Mouse (Mus musculus) Muller cell, postnatal 12 days (primary cell): ENCODE results near the gene Golph3.

Experiments used
- DNase-seq: peaks from one replicate; pipeline ENCODE4 v3.0.0-alpha.2; 2015; ENCODE audit errors: inconsistent ontology term

Golph3 gene

DNA sequence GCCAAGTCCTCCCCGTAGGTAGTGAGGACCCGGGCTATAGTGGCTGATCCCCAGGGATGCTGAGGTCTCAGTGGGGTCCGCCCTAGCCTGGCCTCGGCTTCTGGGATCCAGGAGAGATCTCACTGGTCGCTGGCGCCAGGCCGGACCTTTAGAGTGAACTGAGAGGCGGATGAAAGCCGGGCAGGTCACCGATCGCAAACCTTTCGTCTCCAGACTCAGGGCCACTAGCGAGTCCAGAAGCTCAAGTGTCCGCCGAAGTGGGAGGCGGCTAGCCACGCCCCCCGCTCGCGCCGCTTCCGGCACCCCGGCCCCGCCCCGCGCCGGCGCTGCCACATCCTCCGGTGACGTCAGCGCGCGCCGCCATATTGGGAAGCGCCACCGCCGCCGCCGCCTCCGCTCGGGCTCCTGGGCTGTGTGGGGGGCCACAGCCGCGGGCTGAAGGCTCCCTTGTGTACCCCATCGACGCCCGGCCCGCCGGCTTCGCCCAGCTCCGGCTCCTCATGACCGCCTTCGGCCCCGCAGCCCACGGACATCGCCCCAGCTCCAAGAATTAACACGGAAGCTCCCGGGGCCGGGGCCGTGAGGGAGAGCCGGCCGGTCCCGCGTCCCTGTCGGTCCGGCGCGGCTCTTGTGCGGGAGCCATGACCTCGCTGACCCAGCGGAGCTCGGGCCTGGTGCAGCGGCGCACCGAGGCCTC is at the start of gene Golph3:
TSS of gene Golph3 (plus strand) at position 360 of the 697 bp plus-strand sequence.
- peak; percentile 97 for DNase-seq

DNA sequence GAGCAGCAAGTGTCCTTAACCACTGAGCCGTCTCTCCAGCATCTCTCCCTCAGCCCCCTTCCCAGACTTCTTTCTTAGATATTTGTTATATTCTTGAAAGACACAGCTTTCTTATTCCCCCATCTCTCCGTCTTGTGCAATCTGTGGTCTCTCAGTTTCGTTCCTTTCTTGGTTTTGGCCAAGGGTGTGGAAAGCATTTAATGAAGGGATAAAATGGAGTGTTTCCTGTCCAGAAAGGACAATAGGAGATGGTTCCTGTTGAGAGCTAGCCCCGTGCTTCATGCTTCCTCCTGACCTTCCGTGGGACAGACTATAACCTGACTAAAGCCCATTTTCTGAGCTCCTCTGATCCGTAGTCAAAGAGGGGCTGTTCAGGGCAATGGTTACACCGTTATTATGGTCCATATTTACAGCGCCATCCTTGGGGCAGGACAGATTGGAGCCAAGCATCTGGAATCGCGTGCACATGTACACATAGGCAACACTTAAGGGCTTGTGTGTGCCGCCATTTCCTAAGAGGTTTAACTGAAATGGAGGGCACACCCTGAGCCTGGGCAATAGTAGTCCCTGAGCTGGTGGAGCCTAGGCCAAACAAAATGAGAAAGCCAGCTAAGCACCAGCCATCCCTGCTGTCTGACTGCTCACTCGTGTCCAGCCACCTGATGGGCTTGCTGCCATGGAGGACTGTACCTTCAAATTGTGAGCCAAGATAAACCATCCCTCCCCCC is 47.8 kb upstream of the Golph3 start:
- no peak for DNase-seq

DNA sequence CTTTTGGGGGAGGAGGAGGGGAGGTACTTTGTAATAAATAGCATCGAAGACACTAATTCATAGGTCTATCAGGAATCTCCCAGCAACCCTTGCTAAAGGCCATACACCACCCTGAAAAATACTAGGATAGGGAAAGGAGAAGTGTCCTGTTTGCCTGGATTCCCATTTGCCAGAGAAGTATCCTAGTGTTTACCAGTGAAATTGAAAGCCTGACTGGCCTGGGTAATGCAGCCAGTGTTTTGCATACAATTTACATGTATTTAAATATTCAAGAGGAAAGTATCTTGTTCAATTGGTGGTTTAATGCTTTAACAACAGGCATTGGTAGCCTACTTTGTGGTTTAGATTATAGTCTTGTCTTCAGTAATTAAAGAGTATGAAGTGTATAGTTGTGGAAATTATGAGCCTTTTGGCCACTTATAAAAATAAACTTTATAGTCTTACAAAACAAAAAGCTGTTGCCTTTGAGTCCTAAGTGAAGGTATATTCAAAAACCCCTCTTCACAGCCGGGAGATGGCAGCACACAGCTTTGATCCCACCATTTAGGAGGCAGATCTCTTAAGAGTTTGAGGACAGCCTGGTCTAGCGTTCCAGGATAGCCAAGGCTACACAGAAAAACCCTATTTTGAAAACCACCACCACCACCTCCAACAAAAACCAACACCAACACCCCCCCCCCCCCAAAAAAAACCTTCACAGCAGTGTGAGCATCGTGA is 47.0 kb upstream of the Golph3 start:
- no peak for DNase-seq

DNA sequence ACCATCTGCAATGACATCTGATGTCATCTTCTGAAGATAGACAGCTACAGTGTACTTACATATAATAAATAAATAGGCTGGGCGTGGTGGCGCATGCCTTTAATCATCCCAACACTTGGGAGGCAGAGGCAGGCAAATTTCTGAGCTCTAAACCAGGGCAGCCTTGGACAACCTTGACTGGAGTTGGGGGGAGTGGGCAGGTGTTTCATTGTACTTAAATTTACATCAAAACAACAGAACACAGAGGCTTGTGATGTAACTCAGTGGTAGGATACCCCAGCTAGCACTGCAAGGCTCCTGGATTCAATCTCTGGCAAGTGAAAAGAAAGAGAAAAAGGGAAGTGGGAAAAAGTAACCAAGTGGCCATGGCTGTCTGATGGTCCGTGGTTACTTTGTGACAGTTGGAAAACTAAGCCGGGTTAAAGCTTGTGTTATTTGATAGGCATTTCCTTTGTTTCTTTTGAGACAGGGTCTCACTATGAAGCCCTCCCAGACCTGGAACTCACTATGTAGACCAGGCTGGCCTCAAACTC is 46.1 kb upstream of the Golph3 start:
- no peak for DNase-seq

DNA sequence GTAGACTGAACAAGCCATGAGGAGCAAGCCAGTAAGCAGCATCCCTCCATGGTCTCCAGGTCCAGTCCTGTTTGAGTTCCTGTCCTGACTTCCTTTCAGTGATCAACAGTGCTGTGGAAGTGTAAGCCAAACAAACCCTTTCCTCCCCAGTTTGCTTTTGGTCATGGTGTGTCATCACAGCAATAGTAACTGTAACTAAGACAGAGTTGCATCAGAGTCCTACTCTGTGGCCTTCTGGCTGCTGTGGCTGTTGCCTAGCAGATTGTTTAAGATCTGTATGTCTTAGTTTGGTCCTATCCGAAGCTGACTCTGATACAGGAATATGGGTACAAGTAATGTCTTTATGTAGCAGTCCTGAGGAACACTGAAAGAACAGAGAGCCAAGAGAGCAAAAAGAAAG is 41.4 kb upstream of the Golph3 start:
- DNase-seq = no peak

DNA sequence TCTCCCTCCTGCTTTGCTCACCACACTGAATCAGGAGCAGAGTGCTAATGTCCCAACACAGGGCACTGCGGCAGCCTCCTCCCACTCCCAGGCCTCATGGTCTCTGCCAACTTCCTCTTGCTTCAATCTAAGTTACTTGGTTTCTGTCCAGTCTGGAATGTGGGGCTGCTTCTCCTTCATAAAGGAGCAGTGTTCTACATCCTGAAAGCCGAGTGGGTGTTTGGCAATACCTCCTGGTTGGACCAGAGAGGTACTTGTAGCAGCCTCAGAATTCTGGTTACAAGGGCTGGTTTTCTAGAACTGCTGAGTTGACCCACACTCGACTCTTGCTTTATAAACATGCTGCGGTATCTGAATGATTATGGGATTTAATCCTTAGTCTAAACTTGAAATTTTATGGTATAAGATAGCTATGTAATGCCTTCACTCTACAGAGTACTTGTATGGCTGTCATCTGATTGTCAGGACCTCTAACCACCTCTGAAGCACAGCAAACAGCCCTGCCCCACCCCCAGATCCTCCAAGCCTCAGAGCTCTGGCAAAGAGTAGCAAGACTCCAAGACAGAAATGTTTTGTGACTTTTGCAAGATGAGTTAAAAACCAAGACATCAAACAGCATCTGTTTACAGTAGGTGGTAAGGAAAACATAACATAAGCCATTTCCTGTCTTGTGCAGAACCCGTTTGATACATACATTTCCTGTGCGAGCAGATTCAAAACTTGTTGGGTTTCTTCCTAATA is 36.3 kb upstream of the Golph3 start:
- DNase-seq = peak; percentile 76

DNA sequence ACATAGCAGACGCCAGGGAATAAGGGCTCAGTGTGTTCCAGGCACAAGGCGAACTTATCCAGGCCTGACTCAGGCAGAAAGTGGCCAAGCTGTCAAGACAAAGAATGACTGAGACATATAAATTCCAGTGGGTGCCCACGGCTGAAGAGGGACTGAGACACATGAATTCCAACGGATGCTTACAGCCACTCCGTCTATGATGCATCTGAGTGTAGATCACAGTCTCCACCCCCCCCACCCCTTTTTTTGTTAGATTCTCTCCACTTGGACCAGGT is 35.8 kb upstream of the Golph3 start:
- peak; percentile 73 for DNase-seq

DNA sequence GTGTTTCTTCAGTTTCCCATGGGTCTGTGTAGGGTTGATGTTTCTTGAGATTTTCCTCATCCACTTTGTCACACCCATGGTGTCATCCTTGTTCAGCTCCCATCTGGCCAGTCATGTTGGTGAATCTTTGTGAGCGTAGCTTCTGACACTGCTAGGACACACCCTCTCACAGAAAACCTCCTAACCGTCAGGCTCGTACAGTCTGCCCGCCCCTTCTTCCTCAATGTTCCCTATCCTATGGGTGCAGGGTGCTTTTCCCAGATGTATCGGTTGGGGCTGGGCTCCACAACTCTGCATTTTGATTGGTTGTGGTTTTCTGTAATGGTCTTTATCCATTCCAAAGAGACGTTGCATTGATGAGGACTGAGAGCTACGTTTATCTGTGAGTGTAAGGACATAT is 30.9 kb upstream of the Golph3 start:
- DNase-seq = no peak

DNA sequence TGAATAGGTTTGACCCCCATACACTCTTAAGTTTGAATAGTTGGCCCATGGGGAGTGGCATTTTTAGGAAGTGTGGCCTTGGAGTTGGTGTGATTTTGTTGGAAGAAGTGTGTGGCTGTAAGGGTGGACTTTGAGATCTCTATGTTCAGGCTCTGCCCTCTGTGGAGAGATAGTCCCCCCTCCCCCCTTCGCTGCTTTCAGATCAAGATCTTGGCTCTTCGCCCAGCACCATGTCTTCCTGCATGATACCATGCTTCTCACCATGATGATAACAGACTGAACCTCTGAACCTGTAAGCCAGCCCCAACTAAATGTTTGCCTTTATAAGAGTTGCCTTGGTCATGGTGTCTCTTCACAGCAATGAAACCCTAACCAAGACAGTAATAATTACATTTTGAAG is 29.5 kb upstream of the Golph3 start:
- no peak for DNase-seq

DNA sequence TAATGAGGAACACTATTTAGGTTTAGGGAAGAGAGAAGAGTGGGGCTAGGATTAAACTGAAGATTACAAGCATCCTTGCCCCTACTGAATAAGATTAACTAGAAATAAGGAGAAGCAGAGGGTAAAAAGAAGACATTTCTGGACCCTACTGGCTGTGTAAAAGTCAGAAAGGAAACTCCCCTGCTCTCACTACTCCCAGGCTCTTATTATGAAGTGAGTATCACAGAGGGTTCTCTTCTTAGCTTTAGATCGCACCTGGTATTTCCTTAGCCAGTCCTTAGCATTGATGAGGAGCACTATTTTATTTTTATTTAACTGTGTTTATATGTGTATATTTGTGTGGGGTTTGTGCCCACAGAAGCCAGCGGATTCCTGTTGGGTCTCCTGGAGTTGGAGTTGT is 25.0 kb upstream of the Golph3 start:
- no peak for DNase-seq

DNA sequence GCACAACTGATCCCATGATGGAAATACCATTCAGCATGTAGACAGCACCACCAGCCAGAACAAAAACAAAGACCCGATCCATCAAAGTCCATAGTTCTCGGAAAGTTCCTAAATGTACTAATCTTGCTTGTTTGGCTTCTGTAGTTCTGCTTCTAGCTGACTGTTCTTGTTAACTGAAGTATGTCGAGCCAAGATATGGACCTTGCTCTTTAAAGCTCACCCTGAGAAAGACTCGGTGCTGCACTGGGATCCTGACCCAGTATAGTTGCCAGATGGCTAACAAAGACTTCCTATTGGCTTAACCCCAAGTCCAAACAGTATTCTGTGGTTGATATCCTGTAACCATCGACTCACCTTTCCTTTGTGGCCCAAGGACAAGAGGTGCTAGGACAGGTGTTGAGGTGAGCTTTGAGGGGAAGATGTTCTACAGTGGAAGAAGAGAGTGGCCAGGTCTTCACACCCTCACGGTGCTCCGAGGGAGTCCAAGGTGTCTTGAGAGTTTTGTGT is 23.0 kb upstream of the Golph3 start:
- no peak for DNase-seq

DNA sequence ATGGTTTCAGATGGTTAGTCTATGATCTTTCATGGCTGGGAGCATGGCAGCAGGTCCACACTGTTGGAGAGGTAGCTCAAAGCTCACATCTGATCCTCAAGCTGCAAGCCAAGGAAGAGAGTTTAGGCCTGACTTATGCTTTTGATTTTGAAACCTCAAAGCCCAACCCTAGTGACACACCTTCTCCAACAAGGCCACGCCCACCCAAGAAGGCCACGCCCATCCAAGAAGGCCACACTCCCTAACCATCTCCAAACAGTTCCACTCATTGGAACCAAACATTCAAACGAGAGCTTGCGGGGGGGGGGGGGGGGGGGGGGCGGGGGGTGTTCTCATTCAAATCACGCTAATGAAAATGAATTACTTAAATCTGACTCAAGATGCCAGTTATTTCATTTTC is 19.5 kb upstream of the Golph3 start:
- no peak for DNase-seq

DNA sequence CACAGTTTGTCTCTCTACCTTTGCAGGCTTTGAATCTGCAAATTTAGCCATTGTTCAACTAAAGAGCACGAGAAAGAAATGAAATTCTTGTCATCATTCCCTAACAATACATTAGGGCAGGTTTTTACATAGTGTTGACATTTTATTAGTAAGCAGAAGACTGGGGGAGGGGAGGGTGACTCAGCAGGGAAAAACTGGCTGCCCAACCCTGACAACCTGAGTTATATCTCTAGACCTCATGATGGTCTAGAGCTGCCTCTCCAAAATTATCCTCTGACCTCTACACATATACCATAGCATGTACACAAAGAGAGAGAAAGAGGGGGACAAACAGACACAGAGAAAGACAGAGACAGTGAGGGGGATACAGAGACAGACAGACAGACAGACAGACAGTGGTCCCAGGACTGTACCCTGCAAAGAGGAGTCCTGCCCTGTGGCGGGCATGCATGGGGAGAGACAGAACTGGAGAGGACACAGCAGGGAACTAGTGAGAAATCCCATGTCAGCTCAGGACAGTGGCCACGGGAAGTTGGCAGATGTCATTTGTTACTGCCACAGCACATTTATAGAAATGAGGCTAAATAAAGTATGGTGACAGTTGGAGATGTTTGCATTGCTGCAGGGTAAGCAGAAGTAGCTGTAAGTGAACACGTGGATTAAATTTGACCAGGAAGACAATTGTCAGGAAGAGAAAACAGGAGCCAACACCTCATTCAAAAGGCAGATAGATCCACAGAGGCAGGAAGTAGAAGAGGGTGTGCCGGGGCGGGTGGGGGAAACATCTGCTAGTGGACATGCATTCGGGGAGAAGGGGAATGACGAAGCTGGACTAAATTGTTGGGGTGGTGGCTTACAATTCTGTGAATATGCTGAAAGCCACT is 14.8 kb upstream of the Golph3 start:
- DNase-seq = no peak

DNA sequence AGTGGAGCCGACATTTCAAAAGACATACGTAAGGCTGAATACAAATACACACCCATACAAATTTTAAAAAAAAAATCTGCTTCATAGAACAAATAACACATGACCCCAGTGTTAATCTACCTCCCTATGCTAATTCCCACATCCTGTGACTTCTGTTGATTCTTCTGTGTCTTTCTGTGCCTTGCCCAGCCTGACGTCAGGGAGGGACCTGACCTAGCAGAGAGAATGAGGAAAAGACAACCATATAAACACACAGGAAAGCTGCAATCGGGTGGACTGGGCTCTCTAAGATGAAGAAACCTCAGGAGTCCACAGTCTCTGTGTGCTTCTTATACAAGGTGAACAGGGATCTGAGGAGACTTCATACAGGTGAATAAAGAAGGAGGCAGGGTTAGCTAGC is 14.1 kb upstream of the Golph3 start:
- DNase-seq = no peak

DNA sequence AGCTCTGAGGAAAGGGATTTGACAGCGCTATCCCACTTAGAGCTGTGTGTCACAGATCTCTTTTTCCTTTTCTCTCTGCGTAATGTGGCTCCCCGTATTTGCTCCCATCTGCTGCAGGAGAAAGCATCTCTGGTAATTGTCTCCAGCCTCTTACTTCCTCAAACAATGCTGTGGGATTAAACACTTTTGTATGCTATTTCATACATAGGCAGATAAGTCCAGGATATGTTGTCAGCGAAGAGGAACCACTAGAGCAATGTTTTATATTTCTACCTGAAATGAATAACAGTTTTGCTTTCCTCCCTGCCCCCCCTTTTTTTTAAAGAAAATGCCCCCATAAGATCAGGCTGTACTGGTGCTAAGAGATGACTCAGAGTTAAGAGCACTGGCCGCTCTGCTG is 12.7 kb upstream of the Golph3 start:
- no peak for DNase-seq

DNA sequence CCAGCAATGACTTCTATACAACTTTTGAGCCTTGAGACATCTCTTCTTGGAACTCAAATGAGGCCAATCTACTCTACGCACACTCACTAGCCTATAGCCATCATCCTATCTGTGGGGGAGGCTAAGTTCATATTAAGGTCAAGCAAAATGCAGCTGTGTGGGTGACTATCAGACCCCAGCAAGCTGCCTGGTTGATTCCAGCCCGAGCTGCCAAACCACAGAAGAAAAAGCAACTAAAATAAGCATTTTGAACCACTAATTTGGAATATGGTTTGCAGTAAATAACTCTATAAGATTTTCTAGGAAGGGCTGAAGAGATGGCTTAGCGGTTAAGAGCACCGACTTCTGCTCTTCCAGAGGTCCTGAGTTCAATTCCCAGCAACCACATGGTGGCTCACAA is 10.6 kb upstream of the Golph3 start:
- DNase-seq = no peak

DNA sequence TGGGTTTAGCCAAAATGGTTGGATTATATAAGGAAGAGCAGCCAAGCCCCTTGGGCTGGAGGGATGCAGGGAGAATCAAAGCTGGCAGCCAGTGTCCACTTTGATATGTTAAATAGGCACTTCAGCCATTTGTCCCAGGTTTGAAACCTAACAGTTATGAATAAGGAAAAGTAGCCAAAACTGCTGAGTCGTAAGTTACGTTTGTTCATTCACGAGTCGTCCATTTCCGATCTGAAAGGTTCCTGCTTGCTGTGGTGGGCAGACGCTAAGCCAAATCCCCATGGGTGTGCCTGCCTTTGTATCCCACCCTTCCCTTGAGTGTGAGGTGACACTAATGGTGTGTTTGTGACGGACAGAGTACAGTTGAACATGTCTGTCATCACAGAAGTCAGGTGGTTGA is 9.8 kb upstream of the Golph3 start:
- no peak for DNase-seq

DNA sequence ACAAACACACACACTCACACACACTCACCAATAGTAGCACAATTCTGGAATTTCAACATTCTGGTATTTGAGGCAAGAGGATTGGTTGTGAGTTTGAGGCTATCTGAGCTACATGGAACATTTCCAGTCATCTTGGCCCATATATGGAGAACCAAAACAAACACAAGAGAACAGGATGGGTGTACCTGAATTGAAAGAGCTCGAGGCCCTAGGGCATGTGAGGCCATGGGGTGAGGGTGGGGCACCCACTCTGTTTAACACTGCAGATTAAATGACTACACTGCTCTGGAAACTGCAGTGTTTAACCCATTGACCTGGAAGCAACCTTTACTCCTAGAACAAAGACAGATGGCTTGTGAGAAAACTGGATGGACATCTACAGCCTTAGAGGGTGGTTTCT is 8.0 kb upstream of the Golph3 start:
- DNase-seq = no peak

DNA sequence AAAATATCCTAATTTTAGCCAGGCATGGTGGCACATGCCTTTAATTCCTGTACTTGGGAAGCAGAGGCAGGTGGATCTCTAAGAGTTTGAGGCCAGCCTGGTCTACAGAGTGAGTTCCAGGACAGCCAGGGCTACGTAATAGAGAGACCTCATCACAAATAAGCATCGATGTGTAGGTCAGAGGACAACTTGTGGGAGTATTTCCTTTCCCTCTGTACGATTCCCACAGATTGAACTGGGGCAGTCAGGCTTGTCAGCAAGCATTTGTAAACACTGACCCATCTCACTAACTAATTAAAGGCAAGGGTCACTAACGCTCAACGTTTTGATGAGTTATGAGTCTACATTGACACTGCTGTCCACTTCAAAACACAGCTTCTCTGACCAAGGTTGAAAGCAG is 6.7 kb upstream of the Golph3 start:
- DNase-seq = no peak

DNA sequence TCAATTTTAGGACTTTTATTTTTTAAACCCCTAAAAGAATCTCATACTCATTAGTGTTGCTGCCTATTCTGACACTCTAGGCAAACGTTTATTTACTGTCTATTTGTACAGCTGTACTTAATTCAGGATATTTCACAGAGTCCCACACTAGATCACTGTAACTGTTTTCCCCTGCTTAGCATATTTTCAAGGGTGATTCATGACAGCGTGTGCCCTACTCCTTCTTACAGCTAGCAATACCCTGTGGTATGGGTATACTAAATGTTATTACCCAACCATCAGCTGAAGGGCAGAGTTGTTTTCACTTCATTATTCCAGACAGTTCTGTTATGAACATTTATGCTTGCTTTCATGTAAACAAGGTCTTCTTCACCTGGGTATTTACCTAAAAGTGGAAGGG is 5.3 kb upstream of the Golph3 start:
- DNase-seq = no peak

DNA sequence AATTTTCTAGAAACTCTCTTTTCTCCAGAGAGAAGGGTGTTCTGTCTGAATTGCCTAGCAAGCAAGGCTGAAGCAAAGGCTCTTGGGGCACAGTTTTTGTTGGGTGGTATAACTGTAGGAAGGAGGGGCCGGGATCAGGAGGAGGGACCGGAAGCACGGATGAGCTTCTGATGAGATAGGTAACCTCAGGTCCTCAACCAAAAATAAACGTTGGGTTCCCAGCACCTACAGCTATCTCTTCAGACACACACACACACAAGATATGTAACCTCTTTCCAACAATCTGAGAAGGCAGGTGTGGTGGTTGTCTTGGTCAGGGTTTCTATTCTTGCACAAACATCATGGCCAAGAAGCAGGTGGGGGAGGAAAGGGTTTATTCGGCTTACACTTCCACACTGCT is 4.0 kb upstream of the Golph3 start:
- DNase-seq = no peak
